Mouse (Mus musculus) erythroblast, embryonic 14.5 days (primary cell): Measurements from ENCODE around the gene Adamts13.

Experiments used
- GATA1 ChIP-seq: IDR thresholded peaks from 2 replicates; pipeline ENCODE4 v1.6.1; 2012; ENCODE audit warnings: low read length, inconsistent platforms, mixed read lengths
- TAL1 ChIP-seq: IDR thresholded peaks from 3 replicates; pipeline ENCODE4 v1.6.1; 2012; ENCODE audit warnings: low read length, inconsistent platforms, mixed read lengths

GRCm38 (mm10) chr2:27027618-27028436 lies 54.6 kb downstream of the Adamts13 start, which contains the start of gene Slc2a6:
- no peak for TF ChIP-seq GATA1
- TF ChIP-seq TAL1 = no peak
